Mouse (Mus musculus) neural tube, embryonic 15.5 days (tissue): ENCODE data around the gene Cwc15. TPM values are rescaled to one million over a fixed set of nuclear protein-coding genes. Genes with fewer than 3 reads are reported as not detected.

ENCODE experiments used
- ATAC-seq: fragments of 200-750 bp; cut with Nextera tagmentation; 2 replicates; pipeline ENCODE4 v1.8.0; 2017; ENCODE audit warnings: mild to moderate bottlenecking, moderate TSS enrichment, moderate library complexity; ENCODE audit not compliant: low FRiP score
- H3K27ac ChIP-seq: fragments of 300-500 bp; sonication (generic); replicated peaks from 2 replicates; pipeline ENCODE4 v1.5.1; 2015; ENCODE audit warnings: mild to moderate bottlenecking, inconsistent platforms
- H3K27me3 ChIP-seq: fragments of 300-500 bp; sonication (generic); replicated peaks from 2 replicates; pipeline ENCODE4 v1.6.1; 2015; ENCODE audit warnings: inconsistent platforms
- H3K36me3 ChIP-seq: fragments of 300-500 bp; sonication (generic); 2 replicates; pipeline ENCODE4 v1.6.1; 2015; ENCODE audit warnings: inconsistent platforms
- H3K4me1 ChIP-seq: fragments of 300-500 bp; sonication (generic); 2 replicates; pipeline ENCODE4 v1.6.1; 2015; ENCODE audit warnings: inconsistent platforms
- H3K4me2 ChIP-seq: fragments of 300-500 bp; sonication (generic); 2 replicates; pipeline ENCODE4 v1.6.1; 2015; ENCODE audit warnings: inconsistent platforms, mild to moderate bottlenecking, moderate library complexity
- H3K4me3 ChIP-seq: fragments of 300-500 bp; sonication (generic); replicated peaks from 2 replicates; pipeline ENCODE4 v1.5.1; 2015; ENCODE audit warnings: mild to moderate bottlenecking, inconsistent platforms
- H3K9ac ChIP-seq: fragments of 300-500 bp; sonication (generic); replicated peaks from 2 replicates; pipeline ENCODE4 v1.6.1; 2015; ENCODE audit warnings: mild to moderate bottlenecking, inconsistent platforms
- H3K9me3 ChIP-seq: fragments of 300-500 bp; sonication (generic); replicated peaks from 2 replicates; pipeline ENCODE4 v1.6.1; 2016; ENCODE audit warnings: inconsistent platforms
- WGBS: fragments of 180-500 bp; shearing (Covaris S2); methylation state at CpG from one replicate; pipeline ENCODE4 v1.1.7; 2015; ENCODE audit warnings: mixed read lengths; 5-methylcytosine and 5-hydroxymethylcytosine counted together
- polyA plus RNA-seq: library from polyadenylated mRNA; unstranded; fragments of >200 nt; fragmentation: Nextera tagmentation; extraction: Ambion mirVana; gene quantifications from 2 replicates; pipeline ENCODE4 v1.2.1, GENCODE M21; 2015

The Cwc15 gene
- polyA plus RNA-seq, 1 experiment from 2014 or later: 154 TPM

DNA sequence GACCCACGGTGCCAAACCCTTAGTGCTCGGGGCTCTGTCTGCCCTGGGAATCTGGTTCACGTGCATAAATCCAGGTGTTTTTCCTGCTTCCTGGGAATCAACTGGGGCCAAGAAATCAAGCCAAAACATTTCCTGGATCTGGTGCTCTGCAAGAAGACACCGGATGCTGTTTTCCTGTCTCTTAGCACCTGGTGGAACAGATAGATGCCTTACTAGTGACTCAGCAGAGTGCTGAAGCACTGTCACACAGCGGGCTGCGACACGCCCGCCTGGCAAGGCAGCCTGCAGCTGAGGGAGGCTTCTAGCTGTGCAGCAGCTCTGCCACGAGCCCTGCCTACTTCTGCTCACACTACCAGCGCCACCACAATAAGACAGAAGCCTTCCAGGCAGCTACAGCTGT, 59.0 kb downstream of the Cwc15 start:
- no peak overlapping the region for H3K9ac ChIP-seq
- peaks cover 54% of the 10 kb centered on the region for H3K36me3 ChIP-seq
- H3K4me3 ChIP-seq: no peak overlapping the region
- H3K27me3 ChIP-seq: no peaks in the 10 kb centered on the region
- H3K4me2 ChIP-seq: no peak overlapping the region
- 0 out of 2 replicates have a peak, but pooled peaks cover 2% of the 10 kb centered on the region for H3K4me1 ChIP-seq
- WGBS: 75% methylated on average over 10 of the region's 10 CpGs
- H3K27ac ChIP-seq: no peak overlapping the region
- ATAC-seq: no peak
- no peaks in the 10 kb centered on the region for H3K9me3 ChIP-seq

DNA sequence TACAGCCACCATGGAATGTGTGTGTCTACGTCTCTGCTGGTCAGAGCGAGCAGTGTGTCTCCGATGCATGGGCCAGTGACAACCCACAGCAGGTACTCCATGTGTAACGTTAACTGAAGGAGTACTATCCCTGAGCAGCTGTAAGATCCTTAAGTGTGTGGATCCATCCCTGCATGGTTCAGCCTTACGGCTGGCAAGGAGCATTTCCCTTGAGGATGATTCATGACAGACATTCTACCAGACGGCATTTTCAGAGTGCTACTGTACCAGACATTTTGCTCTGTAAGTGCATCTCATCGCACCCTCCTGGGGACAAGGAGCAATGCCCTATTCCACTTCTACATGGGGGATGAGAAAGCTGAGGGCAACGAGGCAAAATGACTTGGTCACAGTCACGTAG, 59.6 kb downstream of the Cwc15 start:
- WGBS: 81% methylated on average over 9 of the region's 9 CpGs
- H3K27ac ChIP-seq: no peak overlapping the region
- no peaks in the 10 kb centered on the region for H3K9me3 ChIP-seq
- H3K4me1 ChIP-seq: 0 out of 2 replicates have a peak, but pooled peaks cover 2% of the 10 kb centered on the region
- H3K4me2 ChIP-seq: no peak overlapping the region
- no peak for ATAC-seq
- no peak overlapping the region for H3K4me3 ChIP-seq
- H3K27me3 ChIP-seq: no peaks in the 10 kb centered on the region
- peaks cover 48% of the 10 kb centered on the region for H3K36me3 ChIP-seq
- H3K9ac ChIP-seq: no peak overlapping the region

Other genes starting within 250 kb of the Cwc15 start
- 18.6 and 21.0 TPM in 2 replicates for gene Sesn3, start 225.6 kb upstream of the Cwc15 start, polyA plus RNA-seq
- 37.3 and 39.1 TPM in 2 replicates for gene Endod1, start 119.1 kb upstream of the Cwc15 start, polyA plus RNA-seq
- gene Kdm4d, start 135 bp upstream of the Cwc15 start, polyA plus RNA-seq: 0.82 and 0.95 TPM in 2 replicates
- gene Amotl1, start 144.4 kb downstream of the Cwc15 start, polyA plus RNA-seq: 6.8 and 9.3 TPM in 2 replicates
- gene Piwil4, start 240.1 kb downstream of the Cwc15 start, polyA plus RNA-seq: 0.31 TPM in 2 replicates